Mouse (Mus musculus) kidney, embryonic 15.5 days (tissue): ENCODE measurements at regions not wholly inside any gene's neighbourhood (a gene's known extent, or its start where the extent isn't known, plus 50 kb on each side); places are given as distances from the start of the nearest gene placed in this dataset.
A peak's percentile ranks its signal among the peaks of the same experiment; 100 is the strongest.
"Not testable (repeated sequence)": the region's sequence is repeated elsewhere in the genome, so short reads cannot be mapped to it uniquely, and the experiment has no call there.

Source experiments
- ATAC-seq: fragments of 200-750 bp; cut with Nextera tagmentation; replicated peaks from 2 replicates; pipeline ENCODE4 v1.8.0; 2017; ENCODE audit warnings: moderate TSS enrichment; ENCODE audit not compliant: low FRiP score
- H3K27ac ChIP-seq: fragments of 300-500 bp; sonication (generic); 2 replicates; pipeline ENCODE4 v1.5.1; 2015; ENCODE audit warnings: mild to moderate bottlenecking, inconsistent platforms
- H3K27me3 ChIP-seq: fragments of 300-500 bp; sonication (generic); 2 replicates; pipeline ENCODE4 v1.6.1; 2015; ENCODE audit warnings: inconsistent platforms
- H3K36me3 ChIP-seq: fragments of 300-500 bp; sonication (generic); 2 replicates; pipeline ENCODE4 v1.6.1; 2015; ENCODE audit warnings: inconsistent platforms
- H3K4me1 ChIP-seq: fragments of 300-500 bp; sonication (generic); 2 replicates; pipeline ENCODE4 v1.6.1; 2015; ENCODE audit warnings: inconsistent platforms
- H3K4me2 ChIP-seq: fragments of 300-500 bp; sonication (generic); 2 replicates; pipeline ENCODE4 v1.6.1; 2015; ENCODE audit warnings: moderate library complexity, mild to moderate bottlenecking, inconsistent platforms
- H3K4me3 ChIP-seq: fragments of 300-500 bp; sonication (generic); replicated peaks from 2 replicates; pipeline ENCODE4 v1.5.1; 2015; ENCODE audit warnings: mild to moderate bottlenecking, inconsistent platforms
- H3K9ac ChIP-seq: fragments of 300-500 bp; sonication (generic); 2 replicates; pipeline ENCODE4 v1.6.1; 2015; ENCODE audit warnings: mild to moderate bottlenecking, inconsistent platforms
- H3K9me3 ChIP-seq: fragments of 300-500 bp; sonication (generic); replicated peaks from 2 replicates; pipeline ENCODE4 v1.6.1; 2016; ENCODE audit warnings: inconsistent platforms
- WGBS: fragments of 180-500 bp; shearing (Covaris S2); methylation state at CpG from one replicate; pipeline ENCODE4 v1.1.7; 2015; ENCODE audit warnings: mixed read lengths; 5-methylcytosine and 5-hydroxymethylcytosine counted together

DNA sequence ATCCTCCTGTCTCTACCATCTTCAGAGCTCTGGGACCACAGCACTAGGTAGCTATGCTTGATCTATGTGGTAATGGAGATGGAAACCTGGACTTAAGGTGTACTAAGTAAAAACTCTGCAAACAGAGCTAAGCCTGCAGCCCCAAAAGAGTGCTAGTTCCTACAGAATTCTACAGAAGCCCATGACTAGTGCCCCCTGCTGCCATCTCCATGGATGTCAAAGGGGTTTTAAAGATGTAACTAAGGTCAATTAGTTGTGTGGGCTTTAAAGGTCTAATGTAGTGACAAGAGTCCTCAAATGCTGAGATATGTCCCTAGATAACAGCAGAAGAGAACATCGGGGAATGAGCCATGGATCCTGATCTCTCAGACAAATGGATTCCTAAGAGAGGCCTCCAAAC lies 212.1 kb downstream of the Trib2 start:
- H3K4me1 ChIP-seq = peaks cover 16% of the 10 kb centered on the region
- H3K9ac ChIP-seq = no peak overlapping the region
- no peak overlapping the region for H3K4me3 ChIP-seq
- H3K4me2 ChIP-seq = no peak overlapping the region
- WGBS = 75% methylated on average over 1 of the region's 1 CpGs
- H3K27ac ChIP-seq = no peak overlapping the region
- no peak for ATAC-seq
- H3K36me3 ChIP-seq = no peaks in the 10 kb centered on the region
- H3K9me3 ChIP-seq = no peaks in the 10 kb centered on the region
- 0 out of 2 replicates have a peak, but pooled peaks cover 2% of the 10 kb centered on the region for H3K27me3 ChIP-seq

DNA sequence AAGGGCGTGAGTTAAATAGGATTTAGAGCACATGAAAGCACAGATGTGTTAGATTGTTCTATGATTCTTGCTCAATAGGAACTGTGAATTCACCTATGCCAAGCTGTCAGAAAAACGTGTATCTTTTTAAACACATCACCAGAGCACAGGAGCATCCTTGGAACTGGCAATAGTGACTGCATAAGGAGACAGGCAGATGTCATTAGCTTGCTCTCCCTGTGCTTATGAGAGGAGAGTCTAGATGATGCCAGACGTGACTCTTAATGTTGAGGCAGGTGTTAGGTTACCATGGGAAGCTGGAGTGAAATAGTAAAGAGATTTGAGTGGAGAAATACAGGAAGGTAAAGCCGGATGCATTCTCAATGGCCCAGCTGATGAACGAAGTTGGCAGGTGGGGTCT lies 212.8 kb downstream of the Trib2 start:
- H3K36me3 ChIP-seq = no peaks in the 10 kb centered on the region
- ATAC-seq = no peak
- 0 out of 2 replicates have a peak, but pooled peaks cover 2% of the 10 kb centered on the region for H3K27me3 ChIP-seq
- no peak overlapping the region for H3K4me2 ChIP-seq
- H3K9ac ChIP-seq = no peak overlapping the region
- no peak overlapping the region for H3K27ac ChIP-seq
- 67% methylated on average over 5 of the region's 5 CpGs for WGBS
- H3K4me1 ChIP-seq = peaks cover 11% of the 10 kb centered on the region
- no peaks in the 10 kb centered on the region for H3K9me3 ChIP-seq
- no peak overlapping the region for H3K4me3 ChIP-seq

DNA sequence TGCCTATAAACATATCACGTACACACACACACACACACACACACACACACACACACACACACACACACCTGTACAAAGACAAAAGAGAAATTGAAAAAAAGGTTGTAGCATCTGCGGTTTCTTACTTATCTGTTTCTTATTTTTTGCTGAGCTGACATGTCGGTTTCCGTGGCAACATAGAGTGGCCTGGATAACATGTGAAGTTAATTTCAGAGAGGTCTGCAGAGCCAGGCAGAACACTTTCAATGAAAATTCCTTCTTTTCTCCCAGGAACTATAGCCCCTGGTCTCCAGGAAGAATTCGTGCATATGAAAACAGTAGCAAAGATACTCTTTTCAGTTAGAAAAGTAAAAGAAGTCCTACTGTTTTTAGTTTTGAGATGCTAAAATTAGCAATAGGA lies 213.4 kb downstream of the Trib2 start:
- no peak overlapping the region for H3K4me3 ChIP-seq
- H3K4me2 ChIP-seq = no peak overlapping the region
- peaks cover 6% of the 10 kb centered on the region; the same call in 1 of the 2 replicates for H3K4me1 ChIP-seq
- no peaks in the 10 kb centered on the region for H3K9me3 ChIP-seq
- no peak for ATAC-seq
- no peaks in the 10 kb centered on the region for H3K36me3 ChIP-seq
- 76% methylated on average over 5 of the region's 5 CpGs for WGBS
- no peak overlapping the region for H3K9ac ChIP-seq
- H3K27me3 ChIP-seq = 0 out of 2 replicates have a peak, but pooled peaks cover 2% of the 10 kb centered on the region
- no peak overlapping the region for H3K27ac ChIP-seq

DNA sequence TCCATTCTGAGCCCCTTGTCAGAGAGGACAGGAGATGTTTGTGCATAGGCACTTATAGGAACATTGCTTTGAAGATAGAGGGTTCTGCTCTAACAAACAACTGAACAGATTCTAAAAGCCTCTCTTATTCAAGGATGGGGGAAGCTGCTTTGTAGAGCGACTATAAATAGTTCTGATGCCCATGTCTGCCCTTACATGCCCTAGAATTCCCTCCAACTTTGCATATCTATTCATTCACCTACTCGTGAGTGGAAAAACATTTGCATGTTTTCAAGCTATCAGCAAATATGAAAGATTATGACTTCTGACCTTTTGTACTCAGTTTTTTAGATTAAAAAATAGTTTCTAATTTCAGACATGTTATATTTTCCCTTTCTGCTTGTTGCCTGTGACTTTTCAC lies 222.0 kb downstream of the Trib2 start:
- H3K9me3 ChIP-seq = no peaks in the 10 kb centered on the region
- H3K27ac ChIP-seq = no peak overlapping the region
- no peaks in the 10 kb centered on the region for H3K36me3 ChIP-seq
- no peak overlapping the region for H3K4me3 ChIP-seq
- H3K27me3 ChIP-seq = no peaks in the 10 kb centered on the region
- H3K4me1 ChIP-seq = no peaks in the 10 kb centered on the region
- no peak for ATAC-seq
- H3K4me2 ChIP-seq = no peak overlapping the region
- 59% methylated on average over 2 of the region's 2 CpGs for WGBS
- H3K9ac ChIP-seq = no peak overlapping the region

DNA sequence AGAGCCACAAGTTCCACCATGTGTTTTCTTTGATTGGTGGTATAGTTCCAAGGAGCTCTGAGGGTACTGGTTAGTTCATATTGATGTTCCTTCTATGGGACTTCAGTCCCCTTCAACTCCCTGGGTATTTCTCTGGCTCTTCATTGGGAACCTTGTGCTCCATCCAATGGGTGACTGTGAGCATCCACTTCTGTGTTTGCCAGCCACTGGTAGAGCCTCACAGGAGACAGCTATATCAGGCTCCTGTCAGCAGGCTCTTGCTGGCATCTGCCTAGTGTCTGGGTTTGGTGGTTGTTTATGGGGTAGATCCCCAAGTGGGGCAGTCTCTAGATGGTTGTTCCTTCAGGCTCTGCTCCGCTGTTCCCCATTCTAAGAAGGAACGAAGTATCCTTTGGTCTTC lies 228.9 kb downstream of the Trib2 start:
- ATAC-seq, H3K36me3 ChIP-seq, H3K27ac ChIP-seq, H3K4me3 ChIP-seq, H3K4me2 ChIP-seq, H3K9me3 ChIP-seq, H3K9ac ChIP-seq, H3K4me1 ChIP-seq, H3K27me3 ChIP-seq: not testable (repeated sequence)
- 96% methylated on average over 2 of the region's 2 CpGs for WGBS

DNA sequence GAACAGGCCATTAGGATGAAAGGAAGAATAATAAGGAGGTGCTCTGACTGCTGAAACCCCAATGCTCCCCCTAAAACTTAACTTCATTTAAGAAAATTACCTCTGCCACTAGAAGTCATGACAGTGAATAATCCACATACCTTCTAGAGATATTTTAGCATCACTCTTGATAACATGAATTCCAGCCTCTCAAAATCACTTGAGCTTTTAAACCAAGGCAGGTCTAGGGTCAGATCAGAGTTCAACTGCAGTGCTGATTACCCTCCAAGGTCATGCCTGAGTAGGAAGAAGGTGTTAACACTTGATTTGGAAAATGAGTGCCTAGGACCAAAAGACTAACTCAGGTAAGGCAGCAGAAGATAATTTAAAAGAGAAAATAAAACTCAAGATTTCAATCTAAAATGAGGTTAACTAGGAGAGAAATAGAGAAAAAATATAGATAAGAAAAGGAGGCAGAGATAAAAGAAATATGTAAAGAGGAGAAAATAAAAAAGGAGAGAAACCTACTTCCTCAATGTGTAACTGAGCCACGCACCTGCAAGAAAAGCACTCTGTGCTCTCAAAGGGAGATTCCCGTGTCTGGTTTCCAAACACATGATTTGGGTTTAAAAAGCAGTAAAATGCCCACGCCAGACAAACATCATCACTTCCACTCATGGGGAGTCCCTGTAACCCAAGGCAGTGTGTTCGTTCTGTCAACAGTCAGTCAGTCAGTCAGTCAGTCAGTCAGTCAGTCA lies 229.8 kb downstream of the Trib2 start:
- Histone ChIP-seq H3K27me3 (no peaks in the 10 kb centered on the region), H3K4me3 (no peak overlapping the region), H3K9ac (no peak overlapping the region), H3K4me2 (no peak overlapping the region), H3K36me3 (no peaks in the 10 kb centered on the region), H3K9me3 (no peaks in the 10 kb centered on the region), H3K4me1 (no peaks in the 10 kb centered on the region), H3K27ac (no peak overlapping the region)
- WGBS = 74% methylated on average over 4 of the region's 4 CpGs
- no peak for ATAC-seq

DNA sequence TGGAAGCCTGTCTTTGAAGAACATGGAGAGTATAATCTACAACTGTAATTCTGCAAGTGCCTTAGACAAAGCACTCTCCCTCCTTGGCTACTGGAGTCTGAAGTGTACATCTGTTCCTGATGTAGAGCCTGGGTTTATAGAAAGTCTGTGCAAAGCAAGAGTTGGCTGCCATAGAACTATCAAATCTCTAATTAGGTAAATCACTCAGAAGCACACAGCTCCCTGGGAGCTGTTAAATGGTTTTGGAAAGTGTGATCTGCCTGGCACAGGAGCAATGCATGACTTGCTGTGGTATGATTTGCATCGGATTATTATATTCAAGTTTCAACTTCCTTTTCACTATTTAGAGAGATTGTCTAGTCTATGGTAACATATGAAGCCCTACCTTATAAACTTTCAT lies 230.9 kb downstream of the Trib2 start:
- Histone ChIP-seq H3K9me3 (no peaks in the 10 kb centered on the region), H3K9ac (no peak overlapping the region), H3K4me2 (no peak overlapping the region), H3K27me3 (no peaks in the 10 kb centered on the region), H3K27ac (no peak overlapping the region), H3K4me1 (no peaks in the 10 kb centered on the region), H3K36me3 (no peaks in the 10 kb centered on the region), H3K4me3 (no peak overlapping the region)
- no peak for ATAC-seq
- WGBS = 94% methylated on average over 1 of the region's 1 CpGs

DNA sequence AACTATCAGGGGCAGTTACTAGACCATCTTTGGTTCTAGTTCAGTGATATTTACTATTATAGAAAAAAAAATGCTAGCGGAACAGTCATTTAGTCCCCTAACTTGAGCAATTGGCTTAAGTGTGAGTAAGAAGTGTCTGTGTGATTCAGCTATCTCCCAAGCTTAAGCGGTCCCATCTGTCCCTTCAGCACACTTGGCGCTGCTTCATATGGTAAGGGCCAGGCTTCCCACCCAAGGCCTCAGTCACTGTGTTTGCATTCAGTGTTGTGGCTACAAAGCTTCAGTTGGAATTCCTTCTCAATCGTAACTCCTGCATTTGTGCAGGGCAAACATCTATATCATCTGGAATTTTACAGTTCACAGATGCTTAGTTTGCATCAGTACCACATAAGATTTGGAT lies 232.0 kb downstream of the Trib2 start:
- no peak overlapping the region for H3K4me2 ChIP-seq
- H3K27ac ChIP-seq = no peak overlapping the region
- no peaks in the 10 kb centered on the region for H3K9me3 ChIP-seq
- no peak for ATAC-seq
- H3K36me3 ChIP-seq = no peaks in the 10 kb centered on the region
- H3K4me1 ChIP-seq = no peaks in the 10 kb centered on the region
- no peaks in the 10 kb centered on the region for H3K27me3 ChIP-seq
- 91% methylated on average over 4 of the region's 4 CpGs for WGBS
- no peak overlapping the region for H3K4me3 ChIP-seq
- no peak overlapping the region for H3K9ac ChIP-seq

DNA sequence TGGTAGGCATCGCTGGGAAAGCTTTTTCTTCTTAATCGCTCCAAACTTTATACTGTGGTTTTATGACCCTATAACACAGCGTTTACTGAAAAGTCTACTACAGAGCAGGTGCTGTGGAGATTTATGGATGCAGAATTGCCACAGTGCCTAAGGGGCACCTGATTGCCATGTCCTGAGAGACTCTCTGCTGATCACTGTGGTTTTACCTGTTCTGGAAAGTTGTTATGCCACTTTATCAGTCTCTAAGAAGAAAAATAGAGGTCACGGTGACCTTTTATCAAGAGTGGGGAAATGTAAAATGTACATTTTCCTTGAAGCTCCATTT lies 250.0 kb downstream of the Trib2 start:
- no peaks in the 10 kb centered on the region for H3K4me1 ChIP-seq
- no peak for ATAC-seq
- no peak overlapping the region for H3K27ac ChIP-seq

DNA sequence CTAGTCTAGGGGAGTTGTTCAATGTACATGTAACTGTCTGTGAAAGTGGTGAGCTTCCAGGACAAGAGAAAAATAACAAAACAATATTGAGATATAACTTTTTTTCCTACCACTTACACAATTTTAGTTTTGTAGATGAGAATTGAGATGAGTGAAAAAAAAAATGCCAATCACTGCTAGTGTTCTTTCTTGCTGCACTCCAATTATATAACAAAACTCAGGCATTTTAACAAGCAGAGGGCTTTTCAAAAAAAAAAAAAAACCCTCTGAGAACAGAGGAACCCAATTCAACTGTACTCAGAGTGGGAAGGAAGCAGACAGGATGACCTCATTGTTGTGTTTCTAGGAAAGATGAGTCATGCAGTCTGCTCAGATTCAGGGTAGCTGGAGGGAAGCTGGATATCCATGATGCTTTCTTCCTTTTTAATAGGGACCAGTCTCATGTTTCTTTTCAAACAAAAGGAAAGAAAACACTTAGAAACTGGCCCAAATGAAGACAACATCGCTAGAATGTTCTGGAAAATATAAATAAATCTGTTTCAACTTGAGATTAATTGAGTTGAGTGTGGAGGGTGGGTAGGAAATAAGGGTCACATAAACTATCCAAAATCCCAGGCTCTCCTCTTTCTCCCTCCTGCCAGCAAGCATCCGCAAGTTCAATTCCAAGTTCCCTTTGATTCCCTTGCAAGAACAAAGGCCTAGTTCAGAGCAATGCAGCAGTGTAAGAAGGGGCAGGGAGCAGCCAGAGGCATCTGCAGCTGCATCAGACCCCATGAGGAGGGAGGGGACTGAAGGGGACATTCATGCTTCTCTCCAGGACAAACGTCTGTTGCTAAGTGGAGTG lies 250.6 kb downstream of the Trib2 start:
- H3K27ac ChIP-seq = 0 out of 2 replicates have a peak overlapping the region, but pooled peaks have one; percentile 16

More for the DNA sequence above, 250.0 kb downstream of the Trib2 start:
- Histone ChIP-seq H3K9ac (no peak overlapping the region), H3K9me3 (no peaks in the 10 kb centered on the region), H3K27me3 (no peaks in the 10 kb centered on the region), H3K36me3 (no peaks in the 10 kb centered on the region), H3K4me3 (no peak overlapping the region), H3K4me2 (no peak overlapping the region)
- 27% methylated on average over 4 of the region's 4 CpGs for WGBS

DNA sequence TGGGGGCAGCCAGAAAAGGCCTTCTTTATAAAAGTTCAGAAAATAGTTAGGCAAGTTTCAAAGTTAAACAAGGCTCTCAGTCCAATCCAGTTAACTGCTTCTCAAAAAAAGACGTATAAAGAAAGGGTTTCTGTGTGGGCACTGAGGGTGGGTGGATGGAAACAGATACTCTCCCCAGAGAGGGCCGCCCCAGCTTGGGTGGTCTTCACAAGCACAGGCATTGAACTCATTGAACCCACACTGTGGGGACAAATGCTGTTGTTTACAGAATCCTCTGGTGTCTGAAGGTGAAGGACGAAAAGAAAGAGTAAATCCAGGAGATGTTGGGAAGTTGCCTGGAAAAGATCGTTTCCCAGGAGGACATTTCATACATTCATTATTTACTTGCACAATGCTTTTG lies 253.9 kb downstream of the Trib2 start:
- Histone ChIP-seq H3K4me3 (no peak overlapping the region), H3K4me1 (no peaks in the 10 kb centered on the region)
- 48% methylated on average over 4 of the region's 4 CpGs for WGBS

More for the DNA sequence above, 250.6 kb downstream of the Trib2 start:
- H3K4me1 ChIP-seq = no peaks in the 10 kb centered on the region
- no peaks in the 10 kb centered on the region for H3K27me3 ChIP-seq
- no peak overlapping the region for H3K4me2 ChIP-seq
- 18% methylated on average over 3 of the region's 3 CpGs for WGBS
- H3K36me3 ChIP-seq = no peaks in the 10 kb centered on the region
- ATAC-seq = peak; percentile 87
- no peaks in the 10 kb centered on the region for H3K9me3 ChIP-seq
- no peak overlapping the region for H3K4me3 ChIP-seq
- no peak overlapping the region for H3K9ac ChIP-seq

DNA sequence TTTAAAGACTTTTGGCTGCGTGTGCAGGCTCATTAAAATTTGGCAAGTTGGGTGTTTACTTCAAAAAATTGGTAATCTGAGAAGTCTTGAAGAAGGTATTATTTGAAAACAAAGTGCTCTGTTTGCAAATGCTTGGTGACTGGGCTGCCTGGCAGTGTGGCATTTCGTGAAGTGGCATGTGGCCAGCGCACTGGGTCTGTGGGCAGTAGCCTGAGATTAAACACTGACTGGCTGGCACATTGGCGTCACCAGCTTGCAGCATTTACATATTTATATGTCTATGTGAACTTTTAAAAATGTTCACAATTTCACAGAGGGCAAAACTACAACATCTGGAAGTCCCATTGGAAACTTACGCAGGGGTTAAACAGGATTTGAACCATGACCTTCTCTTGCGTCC lies 261.3 kb downstream of the Trib2 start:
- no peak overlapping the region for H3K9ac ChIP-seq
- H3K27ac ChIP-seq = no peak overlapping the region
- ATAC-seq = no peak
- no peaks in the 10 kb centered on the region for H3K4me1 ChIP-seq
- H3K27me3 ChIP-seq = no peaks in the 10 kb centered on the region
- H3K9me3 ChIP-seq = no peaks in the 10 kb centered on the region
- no peak overlapping the region for H3K4me2 ChIP-seq
- no peaks in the 10 kb centered on the region for H3K36me3 ChIP-seq
- WGBS = 89% methylated on average over 6 of the region's 6 CpGs
- no peak overlapping the region for H3K4me3 ChIP-seq

More for the DNA sequence above, 253.9 kb downstream of the Trib2 start:
- H3K36me3 ChIP-seq = no peaks in the 10 kb centered on the region
- no peak overlapping the region for H3K27ac ChIP-seq
- H3K27me3 ChIP-seq = no peaks in the 10 kb centered on the region
- no peak overlapping the region for H3K4me2 ChIP-seq
- H3K9me3 ChIP-seq = no peaks in the 10 kb centered on the region
- no peak overlapping the region for H3K9ac ChIP-seq
- no peak for ATAC-seq
